Mouse (Mus musculus): ENCODE results near the gene Vmn2r60.
"Not testable (repeated sequence)": the region's sequence is repeated elsewhere in the genome, so short reads cannot be mapped to it uniquely, and the experiment has no call there.

Gene Vmn2r60

DNA sequence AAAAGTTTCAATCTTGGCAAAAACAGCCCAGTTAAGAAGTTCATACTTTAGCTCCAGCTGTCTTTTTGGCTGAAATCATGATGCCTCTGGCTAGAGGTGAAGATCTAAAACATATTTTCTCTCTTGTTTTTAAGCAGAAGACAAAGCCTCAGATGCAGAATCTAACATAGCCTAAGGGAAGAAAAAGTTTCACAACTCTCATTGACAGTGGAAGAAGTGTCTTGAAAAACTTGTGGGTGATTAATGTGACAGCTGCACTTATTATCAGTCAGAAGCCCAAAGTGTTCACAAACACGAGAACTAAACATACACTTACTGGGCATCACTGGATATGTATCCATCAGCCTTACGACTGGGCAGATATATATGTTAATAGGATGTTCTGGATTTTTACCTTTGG is at the start of gene Vmn2r60:
Vmn2r60 (plus strand) TSS at position 301 of the 400 bp plus-strand sequence.
- DNase-seq (ENCODE audit: low read depth, low spot score), result no peak

DNA sequence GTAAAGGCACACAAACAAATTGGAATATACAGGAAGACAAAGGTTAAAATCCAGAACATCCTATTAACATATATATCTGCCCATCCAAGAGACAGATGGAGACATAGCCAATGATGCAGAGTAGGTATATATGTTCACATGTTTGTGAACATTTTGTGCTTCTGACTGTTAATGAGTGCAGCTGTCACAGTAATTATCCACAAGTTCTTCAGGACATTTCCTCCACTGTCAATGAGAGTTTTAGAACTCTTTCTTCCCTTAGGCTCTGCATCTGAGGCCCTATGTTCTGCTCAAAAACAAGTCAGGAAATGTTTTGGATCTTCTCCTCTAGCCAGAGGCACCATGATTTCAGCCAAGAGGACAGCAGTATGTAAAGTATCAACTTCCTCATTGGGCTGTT is 48.6 kb upstream of the Vmn2r60 start, which contains the start of gene Vmn2r59:
Vmn2r59 (minus strand) TSS at position 101 of the 400 bp plus-strand sequence.
- no peak for DNase-seq (ENCODE audit: low read depth, low spot score)

DNA sequence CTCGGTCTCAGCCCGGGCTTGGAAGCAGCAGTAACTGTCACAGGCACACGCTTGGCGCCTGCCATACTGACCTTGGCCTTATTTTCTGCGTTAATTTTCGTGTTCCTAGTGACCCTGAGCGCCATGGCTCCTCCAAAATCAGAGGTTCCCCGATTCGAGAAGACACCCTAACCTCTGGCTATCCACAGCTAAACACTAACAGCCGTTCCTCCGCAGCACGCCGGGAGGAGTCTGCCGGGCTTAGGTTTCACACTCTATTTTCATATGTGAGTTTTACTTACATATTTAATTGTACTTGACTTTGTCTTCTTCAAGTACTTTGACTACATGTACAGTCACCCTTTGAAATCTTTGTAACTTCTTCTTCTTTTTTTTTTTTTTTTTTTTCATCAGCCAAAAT is 509 bp upstream of the Vmn2r60 start:
- DNase-seq (ENCODE audit: low read depth, low spot score), result not testable (repeated sequence)
